Mouse (Mus musculus): ENCODE measurements around the gene Grm7.

The Grm7 gene

GRCm38 (mm10) chr6:110645411-110646361 is at the start of gene Grm7:
Gene Grm7, plus strand, starts transcription at chr6:110645581.
- DNase-seq: no peak

GRCm38 (mm10) chr6:110645041-110645410 is 355 bp upstream of the Grm7 start:
- no peak for DNase-seq

GRCm38 (mm10) chr6:110646901-110647300 is 1.5 kb downstream of the Grm7 start:
- no peak for DNase-seq

GRCm38 (mm10) chr6:110649227-110649626 is 3.8 kb downstream of the Grm7 start:
- DNase-seq: no peak

GRCm38 (mm10) chr6:110653361-110654001 is 8.1 kb downstream of the Grm7 start:
- DNase-seq: no peak

GRCm38 (mm10) chr6:110664436-110664835 is 19.1 kb downstream of the Grm7 start:
- no peak for DNase-seq

GRCm38 (mm10) chr6:110668447-110668846 is 23.1 kb downstream of the Grm7 start:
- DNase-seq: no peak

GRCm38 (mm10) chr6:110690954-110691353 is 45.6 kb downstream of the Grm7 start:
- no peak for DNase-seq

GRCm38 (mm10) chr6:110709763-110710162 is 64.4 kb downstream of the Grm7 start:
- DNase-seq: no peak

GRCm38 (mm10) chr6:110714943-110715342 is 69.6 kb downstream of the Grm7 start:
- DNase-seq: no peak

GRCm38 (mm10) chr6:110723371-110723770 is 78.0 kb downstream of the Grm7 start:
- DNase-seq: no peak

GRCm38 (mm10) chr6:110733914-110734313 is 88.5 kb downstream of the Grm7 start:
- DNase-seq: no peak

GRCm38 (mm10) chr6:110743981-110744670 is 98.7 kb downstream of the Grm7 start:
- no peak for DNase-seq

GRCm38 (mm10) chr6:110755921-110756320 is 110.5 kb downstream of the Grm7 start:
- no peak for DNase-seq

- no peak for DNase-seq
These were observed 124.2 kb downstream of the Grm7 start for GRCm38 (mm10) chr6:110769588-110769987.

GRCm38 (mm10) chr6:110772652-110773051 is 127.3 kb downstream of the Grm7 start:
- no peak for DNase-seq

- DNase-seq: no peak
These were observed 130.7 kb downstream of the Grm7 start for GRCm38 (mm10) chr6:110776046-110776445.

GRCm38 (mm10) chr6:110785497-110785928 is 140.1 kb downstream of the Grm7 start:
- no peak for DNase-seq

GRCm38 (mm10) chr6:110792696-110793095 is 147.3 kb downstream of the Grm7 start:
- no peak for DNase-seq

GRCm38 (mm10) chr6:110807481-110807880 is 162.1 kb downstream of the Grm7 start:
- no peak for DNase-seq

GRCm38 (mm10) chr6:110812214-110812613 is 166.8 kb downstream of the Grm7 start:
- no peak for DNase-seq

- no peak for DNase-seq
These were observed 172.9 kb downstream of the Grm7 start for GRCm38 (mm10) chr6:110818236-110818635.

- no peak for DNase-seq
These were observed 222.9 kb downstream of the Grm7 start for GRCm38 (mm10) chr6:110868311-110868710.
